Mouse (Mus musculus) hindlimb bud, embryonic 11.5 days (tissue): ENCODE data around the gene Emc10.

Experiments used
- DNase-seq: peaks from one replicate; pipeline ENCODE4 v3.0.0-alpha.2; 2012; ENCODE audit warnings: low read depth, low spot score; ENCODE audit errors: extremely low spot score

Gene Emc10

GRCm38 (mm10) chr7:44465111-44465510, 31.2 kb downstream of the Emc10 start, which contains the start of gene Aspdh:
Aspdh (plus strand) TSS chr7:44465391.
- DNase-seq: no peak

- no peak for DNase-seq
Observed at GRCm38 (mm10) chr7:44464511-44464910, 31.8 kb downstream of the Emc10 start.

- no peak for DNase-seq
Observed at GRCm38 (mm10) chr7:44463556-44464225, 32.6 kb downstream of the Emc10 start.

- no peak for DNase-seq
Observed at GRCm38 (mm10) chr7:44463056-44463425, 33.3 kb downstream of the Emc10 start.

GRCm38 (mm10) chr7:44462218-44463055, 33.9 kb downstream of the Emc10 start:
- DNase-seq: no peak

GRCm38 (mm10) chr7:44461503-44462217, 34.7 kb downstream of the Emc10 start:
- DNase-seq: no peak

GRCm38 (mm10) chr7:44460767-44461502, 35.4 kb downstream of the Emc10 start:
- no peak for DNase-seq

GRCm38 (mm10) chr7:44460067-44460466, 36.3 kb downstream of the Emc10 start:
- DNase-seq: no peak

GRCm38 (mm10) chr7:44456302-44456701, 40.0 kb downstream of the Emc10 start:
- DNase-seq: no peak

- DNase-seq: no peak
Observed at GRCm38 (mm10) chr7:44453256-44453655, 43.1 kb downstream of the Emc10 start.

GRCm38 (mm10) chr7:44446070-44446855, 50.1 kb downstream of the Emc10 start:
- no peak for DNase-seq

GRCm38 (mm10) chr7:44445528-44445923, 50.8 kb downstream of the Emc10 start:
- no peak for DNase-seq

- no peak for DNase-seq
Observed at GRCm38 (mm10) chr7:44444886-44445527, 51.3 kb downstream of the Emc10 start.

- no peak for DNase-seq
Observed at GRCm38 (mm10) chr7:44443268-44444173, 52.8 kb downstream of the Emc10 start.

- DNase-seq: no peak
Observed at GRCm38 (mm10) chr7:44442407-44442821, 53.9 kb downstream of the Emc10 start.

- no peak for DNase-seq
Observed at GRCm38 (mm10) chr7:44441648-44442109, 54.6 kb downstream of the Emc10 start.

GRCm38 (mm10) chr7:44441180-44441579, 55.1 kb downstream of the Emc10 start:
- DNase-seq: no peak

- DNase-seq: no peak
Observed at GRCm38 (mm10) chr7:44440479-44440878, 55.9 kb downstream of the Emc10 start.
